Mouse (Mus musculus): ENCODE measurements around the gene Smtnl1. TPM values are rescaled to one million over a fixed set of nuclear protein-coding genes. Genes with fewer than 3 reads are reported as not detected.
A peak's percentile ranks its signal among the peaks of the same experiment; 100 is the strongest.

Gene Smtnl1
- polyA plus RNA-seq, 2 experiments, result 0.23 to 0.38 TPM

DNA sequence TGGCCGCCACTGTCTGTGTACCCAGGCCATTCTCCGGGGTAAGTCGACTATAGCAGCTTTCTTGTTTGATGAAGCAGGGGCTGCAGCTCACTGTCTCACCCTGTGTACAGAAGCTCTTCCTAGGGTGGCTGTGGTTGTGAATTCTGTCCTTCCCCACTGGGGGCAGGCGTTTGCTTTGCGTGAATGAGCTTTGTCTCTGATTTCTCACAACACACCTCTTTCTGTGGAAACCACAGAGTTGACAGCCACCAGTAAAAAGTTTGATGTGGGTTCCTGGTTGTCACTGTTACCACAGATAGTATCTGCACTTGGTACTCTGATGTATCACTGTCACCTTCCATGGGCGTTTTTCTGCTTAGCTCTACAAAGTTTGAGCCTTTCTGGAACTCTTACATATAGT, 43.2 kb downstream of the Smtnl1 start:
- H3K9me3 ChIP-seq (ENCODE audit: control insufficient read depth, low read length), result no peaks in the 10 kb centered on the region
- no peak overlapping the region for H3K4me2 ChIP-seq (ENCODE audit: low read depth)
- no peak for DNase-seq (ENCODE audit: low read depth in 3 of 3, low spot score in 3 of 3)
- no peak for ATAC-seq (ENCODE audit: insufficient read depth)
- peaks cover 16% of the 10 kb centered on the region for H3K27me3 ChIP-seq (ENCODE audit: control insufficient read depth, insufficient read depth, low read length)
- H3K4me1 ChIP-seq (replicated peaks; ENCODE audit: control insufficient read depth in 2 of 2, insufficient read depth in 2 of 2, low read length in 1 of 2), result peaks cover 0 to 6% of the 10 kb centered on the region in 2 experiments; a peak in 2 of 4 replicates
- H3K36me3 ChIP-seq (replicated peaks; ENCODE audit: control insufficient read depth, insufficient read depth, low read depth), result no peaks in the 10 kb centered on the region
- TF ChIP-seq CTCF (IDR thresholded peaks at IDR 0.05; ENCODE audit: low read depth) (peak; percentile 60), EP300 (IDR thresholded peaks at IDR 0.05; ENCODE audit: low read depth) (no peak)
- no peak overlapping the region for H3K27ac ChIP-seq
- no peak overlapping the region for H3K4me3 ChIP-seq (ENCODE audit: insufficient read depth in 1 of 2, low read depth in 2 of 2, low read length in 2 of 2)
- 29% methylated on average over 6 of the region's 6 CpGs for WGBS (ENCODE audit: insufficient replicate concordance)
- no peak overlapping the region for H3K9ac ChIP-seq (replicated peaks)

DNA sequence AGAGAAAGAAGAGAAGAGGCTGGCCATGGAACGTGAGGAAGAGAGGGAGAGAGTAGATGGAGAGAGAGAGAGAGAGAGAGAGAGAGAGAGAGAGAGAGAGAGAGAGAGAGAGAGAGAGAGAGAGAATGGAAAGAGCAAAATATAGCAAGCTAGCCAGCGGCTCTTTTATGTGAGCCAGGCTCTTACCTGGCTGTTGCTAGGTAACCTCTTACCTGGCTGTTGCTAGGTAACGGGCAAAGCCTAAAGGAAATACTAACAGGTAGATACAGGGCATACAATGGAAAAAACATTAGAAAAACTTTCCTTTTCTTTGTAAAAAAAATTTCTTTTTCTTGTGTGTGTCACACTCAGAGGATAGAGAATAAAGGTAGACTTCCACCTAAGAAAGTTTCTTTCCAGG, 44.7 kb downstream of the Smtnl1 start:
- TF ChIP-seq EP300 (IDR thresholded peaks at IDR 0.05; ENCODE audit: low read depth) (no peak), CTCF (IDR thresholded peaks at IDR 0.05; ENCODE audit: low read depth) (no peak)
- peaks cover 26% of the 10 kb centered on the region for H3K27me3 ChIP-seq (ENCODE audit: control insufficient read depth, insufficient read depth, low read length)
- WGBS (ENCODE audit: insufficient replicate concordance), result 43% methylated on average over 3 of the region's 3 CpGs
- H3K4me3 ChIP-seq (ENCODE audit: insufficient read depth in 1 of 2, low read depth in 2 of 2, low read length in 2 of 2), result no peak overlapping the region
- H3K4me1 ChIP-seq (replicated peaks; ENCODE audit: control insufficient read depth in 2 of 2, insufficient read depth in 2 of 2, low read length in 1 of 2), result peaks cover 0 to 5% of the 10 kb centered on the region in 2 experiments; a peak in 2 of 4 replicates
- DNase-seq (ENCODE audit: low read depth in 3 of 3, low spot score in 3 of 3) (no peak), ATAC-seq (ENCODE audit: insufficient read depth) (no peak)
- no peaks in the 10 kb centered on the region for H3K36me3 ChIP-seq (replicated peaks; ENCODE audit: control insufficient read depth, insufficient read depth, low read depth)
- no peak overlapping the region for H3K9ac ChIP-seq (replicated peaks)
- no peaks in the 10 kb centered on the region for H3K9me3 ChIP-seq (ENCODE audit: control insufficient read depth, low read length)
- no peak overlapping the region for H3K27ac ChIP-seq
- no peak overlapping the region for H3K4me2 ChIP-seq (ENCODE audit: low read depth)

DNA sequence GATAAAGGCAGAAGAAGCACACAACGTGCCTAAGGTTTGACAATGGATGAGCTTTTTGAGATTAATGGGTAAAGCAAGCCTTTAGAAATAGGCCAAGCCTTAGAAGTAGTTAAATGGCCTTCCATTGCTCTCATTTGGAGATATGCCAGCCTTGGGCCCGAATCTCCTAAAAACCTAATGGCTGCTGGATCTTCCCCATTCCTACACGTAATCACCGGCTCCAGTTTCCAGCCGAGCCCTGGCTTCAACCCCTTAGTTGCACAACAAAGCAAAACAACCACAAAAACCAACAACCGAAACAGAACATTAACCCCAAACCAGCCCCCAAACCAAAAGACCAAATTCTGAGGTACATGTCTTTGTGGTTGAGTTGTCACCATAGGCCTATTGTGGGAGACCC, 46.8 kb downstream of the Smtnl1 start:
- Histone ChIP-seq H3K4me2 (ENCODE audit: low read depth) (no peak overlapping the region), H3K27ac (no peak overlapping the region)

DNA sequence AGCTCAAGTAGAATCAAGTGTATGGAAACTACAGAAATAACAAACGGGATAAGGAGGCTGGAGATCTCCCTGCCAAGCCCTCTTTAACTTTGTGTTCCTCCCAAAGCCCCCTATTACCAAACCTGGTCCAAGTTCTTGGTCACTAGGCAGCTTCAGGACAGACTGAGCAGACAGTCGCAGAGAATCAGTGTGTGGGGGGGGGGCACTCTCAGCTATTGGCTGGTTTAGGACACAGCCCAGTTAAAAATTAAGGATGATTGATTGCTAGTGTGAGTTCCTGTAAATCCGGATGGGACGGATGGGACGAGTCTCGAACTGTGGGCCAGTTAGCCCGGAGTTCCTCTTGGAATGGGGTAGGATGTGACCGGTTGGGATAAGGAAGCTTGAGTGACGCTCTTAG, 47.2 kb downstream of the Smtnl1 start, which contains the start of gene Serping1:
Gene Serping1 (minus strand): TSS at position 204 of the 400 bp plus-strand sequence.
- peaks cover 26% of the 10 kb centered on the region for H3K27me3 ChIP-seq (ENCODE audit: control insufficient read depth, insufficient read depth, low read length)
- H3K4me1 ChIP-seq (replicated peaks; ENCODE audit: control insufficient read depth in 2 of 2, insufficient read depth in 2 of 2, low read length in 1 of 2), result peaks cover 0 to 5% of the 10 kb centered on the region in 2 experiments; a peak in 2 of 4 replicates
- TF ChIP-seq EP300 (IDR thresholded peaks at IDR 0.05; ENCODE audit: low read depth) (no peak), CTCF (IDR thresholded peaks at IDR 0.05; ENCODE audit: low read depth) (no peak)
- H3K27ac ChIP-seq, result no peak within 1 kb of the TSS
- 69% methylated on average over 9 of the region's 9 CpGs for WGBS (ENCODE audit: insufficient replicate concordance)
- H3K9ac ChIP-seq (replicated peaks), result no peak within 1 kb of the TSS
- H3K4me3 ChIP-seq (ENCODE audit: insufficient read depth in 1 of 2, low read depth in 2 of 2, low read length in 2 of 2), result peak within 1 kb of the TSS; percentile 18 to 24; a peak in 3 of 4 replicates
- no peaks in the 10 kb centered on the region for H3K36me3 ChIP-seq (replicated peaks; ENCODE audit: control insufficient read depth, insufficient read depth, low read depth)
- no peaks in the 10 kb centered on the region for H3K9me3 ChIP-seq (ENCODE audit: control insufficient read depth, low read length)
- peak within 1 kb of the TSS; percentile 26 for H3K4me2 ChIP-seq (ENCODE audit: low read depth)
- ATAC-seq (ENCODE audit: insufficient read depth), result peak; percentile 69
- no peak for DNase-seq (ENCODE audit: low read depth in 3 of 3, low spot score in 3 of 3)

More for the DNA sequence above, 46.8 kb downstream of the Smtnl1 start:
- ATAC-seq (ENCODE audit: insufficient read depth) (no peak), DNase-seq (ENCODE audit: low read depth in 3 of 3, low spot score in 3 of 3) (no peak)
- Histone ChIP-seq H3K4me3 (ENCODE audit: insufficient read depth in 1 of 2, low read depth in 2 of 2, low read length in 2 of 2) (no peak overlapping the region), H3K9me3 (ENCODE audit: control insufficient read depth, low read length) (no peaks in the 10 kb centered on the region), H3K4me1 (replicated peaks; ENCODE audit: control insufficient read depth in 2 of 2, insufficient read depth in 2 of 2, low read length in 1 of 2) (peaks cover 0 to 5% of the 10 kb centered on the region in 2 experiments; a peak in 2 of 4 replicates), H3K9ac (replicated peaks) (no peak overlapping the region), H3K27me3 (ENCODE audit: control insufficient read depth, insufficient read depth, low read length) (peaks cover 26% of the 10 kb centered on the region), H3K36me3 (replicated peaks; ENCODE audit: control insufficient read depth, insufficient read depth, low read depth) (no peaks in the 10 kb centered on the region)
- TF ChIP-seq CTCF (IDR thresholded peaks at IDR 0.05; ENCODE audit: low read depth), result no peak
- no peak for TF ChIP-seq EP300 (IDR thresholded peaks at IDR 0.05; ENCODE audit: low read depth)
- 62% methylated on average over 6 of the region's 6 CpGs for WGBS (ENCODE audit: insufficient replicate concordance)

DNA sequence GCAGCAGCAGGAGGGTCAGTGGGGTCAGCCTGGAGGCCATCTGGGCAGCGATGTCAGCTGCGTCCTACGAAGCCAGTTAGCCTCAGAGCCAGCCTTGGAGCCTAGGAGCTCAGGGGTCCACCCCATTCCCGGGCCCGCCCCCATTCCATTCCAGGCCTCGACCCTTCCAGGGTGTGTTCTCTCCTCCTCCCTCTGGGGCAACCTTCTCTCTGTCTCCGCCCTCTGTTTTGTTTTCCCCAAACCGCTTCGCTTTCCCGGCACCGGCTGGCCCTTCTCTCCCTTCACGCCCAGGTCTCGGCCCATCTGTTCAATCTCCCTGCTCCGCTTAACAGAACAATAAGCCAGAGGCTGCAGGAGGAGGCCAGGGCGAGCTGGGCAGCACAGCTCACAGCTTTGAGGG, 47.7 kb downstream of the Smtnl1 start:
- peak overlapping the region; percentile 26 for H3K4me2 ChIP-seq (ENCODE audit: low read depth)
- no peaks in the 10 kb centered on the region for H3K9me3 ChIP-seq (ENCODE audit: control insufficient read depth, low read length)
- peaks cover 30% of the 10 kb centered on the region for H3K27me3 ChIP-seq (ENCODE audit: control insufficient read depth, insufficient read depth, low read length)
- no peak overlapping the region for H3K9ac ChIP-seq (replicated peaks)
- peak; percentile 54 for ATAC-seq (ENCODE audit: insufficient read depth)
- peak overlapping the region; percentile 18 to 24; a peak in 3 of 4 replicates for H3K4me3 ChIP-seq (ENCODE audit: insufficient read depth in 1 of 2, low read depth in 2 of 2, low read length in 2 of 2)
- TF ChIP-seq EP300 (IDR thresholded peaks at IDR 0.05; ENCODE audit: low read depth) (no peak), CTCF (IDR thresholded peaks at IDR 0.05; ENCODE audit: low read depth) (no peak)
- no peak for DNase-seq (ENCODE audit: low read depth in 3 of 3, low spot score in 3 of 3)
- WGBS (ENCODE audit: insufficient replicate concordance), result 14% methylated on average over 15 of the region's 15 CpGs
- no peak overlapping the region for H3K27ac ChIP-seq
- H3K4me1 ChIP-seq (replicated peaks; ENCODE audit: control insufficient read depth in 2 of 2, insufficient read depth in 2 of 2, low read length in 1 of 2), result peaks cover 0 to 5% of the 10 kb centered on the region in 2 experiments; a peak in 2 of 4 replicates
- H3K36me3 ChIP-seq (replicated peaks; ENCODE audit: control insufficient read depth, insufficient read depth, low read depth), result no peaks in the 10 kb centered on the region

Data from liver, embryonic 14.5 days (tissue).